Mouse (Mus musculus): ENCODE results near the gene Itga1. TPM values are rescaled to one million over a fixed set of nuclear protein-coding genes. Genes with fewer than 3 reads are reported as not detected.

Itga1 gene
- polyA plus RNA-seq, 1 experiment from 2014 or later: 3.6 TPM

- Histone ChIP-seq H3K36me3 (no peaks in the 10 kb centered on the region), H3K9ac (no peak overlapping the region), H3K9me3 (no peaks in the 10 kb centered on the region), H3K27me3 (peaks cover 25% of the 10 kb centered on the region), H3K4me3 (no peak overlapping the region), H3K4me2 (no peak overlapping the region), H3K27ac (no peak overlapping the region), H3K4me1 (peaks cover 9% of the 10 kb centered on the region; the same call in 1 of the 2 replicates)
- 76% methylated on average over 5 of the region's 5 CpGs for WGBS
- ATAC-seq (ENCODE audit: insufficient number of reproducible peaks, insufficient read depth, low FRiP score, low TSS enrichment, low read depth): no peak
These were observed 4.8 kb downstream of the Itga1 start for GRCm38 (mm10) chr13:115096965-115097364.

GRCm38 (mm10) chr13:115096216-115096615 is 5.5 kb downstream of the Itga1 start:
- Histone ChIP-seq H3K27me3 (peaks cover 17% of the 10 kb centered on the region), H3K27ac (no peak overlapping the region), H3K9ac (no peak overlapping the region), H3K4me3 (no peak overlapping the region), H3K36me3 (no peaks in the 10 kb centered on the region), H3K9me3 (no peaks in the 10 kb centered on the region), H3K4me1 (peaks cover 4% of the 10 kb centered on the region; the same call in 1 of the 2 replicates), H3K4me2 (no peak overlapping the region)
- 71% methylated on average over 2 of the region's 2 CpGs for WGBS
- ATAC-seq (ENCODE audit: insufficient number of reproducible peaks, insufficient read depth, low FRiP score, low TSS enrichment, low read depth): no peak

- Histone ChIP-seq H3K4me3 (no peak overlapping the region), H3K9ac (no peak overlapping the region), H3K27ac (no peak overlapping the region), H3K4me2 (no peak overlapping the region), H3K9me3 (no peaks in the 10 kb centered on the region), H3K27me3 (peaks cover 9% of the 10 kb centered on the region), H3K4me1 (no peaks in the 10 kb centered on the region), H3K36me3 (no peaks in the 10 kb centered on the region)
- WGBS: 80% methylated on average over 2 of the region's 2 CpGs
- no peak for ATAC-seq (ENCODE audit: insufficient number of reproducible peaks, insufficient read depth, low FRiP score, low TSS enrichment, low read depth)
These were observed 6.4 kb downstream of the Itga1 start for GRCm38 (mm10) chr13:115095392-115095791.

GRCm38 (mm10) chr13:115091511-115091910 is 10.3 kb downstream of the Itga1 start:
- no peak overlapping the region for H3K27ac ChIP-seq
- no peak overlapping the region for H3K9ac ChIP-seq
- H3K36me3 ChIP-seq: peaks cover 20% of the 10 kb centered on the region
- H3K4me3 ChIP-seq: no peak overlapping the region
- no peak overlapping the region for H3K4me2 ChIP-seq
- 76% methylated on average over 3 of the region's 3 CpGs for whole genome bisulfite sequencing
- ATAC-seq (ENCODE audit: insufficient number of reproducible peaks, insufficient read depth, low FRiP score, low TSS enrichment, low read depth): no peak
- peaks cover 14% of the 10 kb centered on the region for H3K4me1 ChIP-seq
- H3K27me3 ChIP-seq: no peaks in the 10 kb centered on the region
- H3K9me3 ChIP-seq: peaks cover 5% of the 10 kb centered on the region; the same call in 1 of the 2 replicates

- H3K36me3 ChIP-seq: peaks cover 23% of the 10 kb centered on the region
- ATAC-seq (ENCODE audit: insufficient number of reproducible peaks, insufficient read depth, low FRiP score, low TSS enrichment, low read depth): no peak
- 0 out of 2 replicates have a peak overlapping the region, but pooled peaks have one; percentile 83 for H3K27ac ChIP-seq
- H3K9ac ChIP-seq: peak overlapping the region; percentile 84; the same call in 1 of the 2 replicates
- no peaks in the 10 kb centered on the region for H3K27me3 ChIP-seq
- H3K9me3 ChIP-seq: peaks cover 5% of the 10 kb centered on the region; the same call in 1 of the 2 replicates
- 50% methylated on average over 9 of the region's 9 CpGs for WGBS
- peak overlapping the region; percentile 95 for H3K4me2 ChIP-seq
- H3K4me1 ChIP-seq: peaks cover 14% of the 10 kb centered on the region
- H3K4me3 ChIP-seq: peak overlapping the region; percentile 63
These were observed 10.8 kb downstream of the Itga1 start for GRCm38 (mm10) chr13:115090977-115091445.

- under 1% methylated on average over 60 of the region's 60 CpGs for WGBS
- H3K4me1 ChIP-seq: peaks cover 14% of the 10 kb centered on the region
- ATAC-seq (ENCODE audit: insufficient number of reproducible peaks, insufficient read depth, low FRiP score, low TSS enrichment, low read depth): peak; percentile 88
- peaks cover 5% of the 10 kb centered on the region; the same call in 1 of the 2 replicates for H3K9me3 ChIP-seq
- peak within 1 kb of the TSS; percentile 63 for H3K4me3 ChIP-seq
- H3K9ac ChIP-seq: peak within 1 kb of the TSS; percentile 84
- no peaks in the 10 kb centered on the region for H3K27me3 ChIP-seq
- peaks cover 28% of the 10 kb centered on the region for H3K36me3 ChIP-seq
- peak within 1 kb of the TSS; percentile 95 for H3K4me2 ChIP-seq
- peak within 1 kb of the TSS; percentile 83 for H3K27ac ChIP-seq
These were observed 11.4 kb downstream of the Itga1 start, which contains the start of gene Pelo for GRCm38 (mm10) chr13:115090069-115090976. Gene Pelo (minus strand): TSS chr13:115090186.

GRCm38 (mm10) chr13:115089395-115090025 is 12.3 kb downstream of the Itga1 start:
- H3K27ac ChIP-seq: peak overlapping the region; percentile 83
- H3K4me1 ChIP-seq: peaks cover 14% of the 10 kb centered on the region
- peak; percentile 45 for ATAC-seq (ENCODE audit: insufficient number of reproducible peaks, insufficient read depth, low FRiP score, low TSS enrichment, low read depth)
- peaks cover 28% of the 10 kb centered on the region for H3K36me3 ChIP-seq
- 8% methylated on average over 33 of the region's 35 CpGs for whole genome bisulfite sequencing
- H3K9ac ChIP-seq: peak overlapping the region; percentile 84
- H3K4me2 ChIP-seq: peak overlapping the region; percentile 95
- peak overlapping the region; percentile 63 for H3K4me3 ChIP-seq
- peaks cover 5% of the 10 kb centered on the region; the same call in 1 of the 2 replicates for H3K9me3 ChIP-seq
- H3K27me3 ChIP-seq: no peaks in the 10 kb centered on the region

- peaks cover 14% of the 10 kb centered on the region for H3K4me1 ChIP-seq
- WGBS: 62% methylated on average over 11 of the region's 11 CpGs
- H3K4me2 ChIP-seq: peak overlapping the region; percentile 95
- peak overlapping the region; percentile 84 for H3K9ac ChIP-seq
- H3K4me3 ChIP-seq: peak overlapping the region; percentile 63
- H3K36me3 ChIP-seq: peaks cover 28% of the 10 kb centered on the region
- H3K27ac ChIP-seq: no peak overlapping the region
- H3K27me3 ChIP-seq: no peaks in the 10 kb centered on the region
- no peak for ATAC-seq (ENCODE audit: insufficient number of reproducible peaks, insufficient read depth, low FRiP score, low TSS enrichment, low read depth)
- peaks cover 5% of the 10 kb centered on the region; the same call in 1 of the 2 replicates for H3K9me3 ChIP-seq
These were observed 12.8 kb downstream of the Itga1 start for GRCm38 (mm10) chr13:115089020-115089394.

- peaks cover 14% of the 10 kb centered on the region for H3K4me1 ChIP-seq
- H3K9ac ChIP-seq: no peak overlapping the region
- H3K27me3 ChIP-seq: no peaks in the 10 kb centered on the region
- H3K4me2 ChIP-seq: no peak overlapping the region
- no peak overlapping the region for H3K4me3 ChIP-seq
- H3K9me3 ChIP-seq: peaks cover 5% of the 10 kb centered on the region; the same call in 1 of the 2 replicates
- peaks cover 28% of the 10 kb centered on the region for H3K36me3 ChIP-seq
- 89% methylated on average over 6 of the region's 6 CpGs for WGBS
- H3K27ac ChIP-seq: no peak overlapping the region
- ATAC-seq (ENCODE audit: insufficient number of reproducible peaks, insufficient read depth, low FRiP score, low TSS enrichment, low read depth): no peak
These were observed 15.8 kb downstream of the Itga1 start for GRCm38 (mm10) chr13:115085974-115086373.

- ATAC-seq (ENCODE audit: insufficient number of reproducible peaks, insufficient read depth, low FRiP score, low TSS enrichment, low read depth): no peak
- no peak overlapping the region for H3K4me3 ChIP-seq
- WGBS: 92% methylated on average over 7 of the region's 7 CpGs
These were observed 19.4 kb downstream of the Itga1 start for GRCm38 (mm10) chr13:115082339-115082738.

GRCm38 (mm10) chr13:115079996-115080585 is 21.7 kb downstream of the Itga1 start:
- H3K4me3 ChIP-seq: no peak overlapping the region
- H3K27me3 ChIP-seq: no peaks in the 10 kb centered on the region
- no peaks in the 10 kb centered on the region for H3K4me1 ChIP-seq
- H3K27ac ChIP-seq: no peak overlapping the region
- H3K9ac ChIP-seq: no peak overlapping the region
- 88% methylated on average over 3 of the region's 3 CpGs for WGBS
- no peaks in the 10 kb centered on the region for H3K36me3 ChIP-seq
- ATAC-seq (ENCODE audit: insufficient number of reproducible peaks, insufficient read depth, low FRiP score, low TSS enrichment, low read depth): no peak
- H3K9me3 ChIP-seq: no peaks in the 10 kb centered on the region
- H3K4me2 ChIP-seq: no peak overlapping the region

More at GRCm38 (mm10) chr13:115082339-115082738, 19.4 kb downstream of the Itga1 start:
- H3K4me1 ChIP-seq: no peaks in the 10 kb centered on the region
- no peaks in the 10 kb centered on the region for H3K9me3 ChIP-seq
- no peak overlapping the region for H3K4me2 ChIP-seq
- H3K9ac ChIP-seq: no peak overlapping the region
- peaks cover 14% of the 10 kb centered on the region for H3K36me3 ChIP-seq
- no peak overlapping the region for H3K27ac ChIP-seq
- no peaks in the 10 kb centered on the region for H3K27me3 ChIP-seq

Data from embryonic facial prominence, embryonic 13.5 days (tissue).